Mouse (Mus musculus) ES-Bruce4 (cell line): ENCODE data around the gene Il34. TPM values are rescaled to one million over a fixed set of nuclear protein-coding genes. Genes with fewer than 3 reads are reported as not detected.

Experiments used
- H3K27ac ChIP-seq: 2 replicates; pipeline ENCODE4 v1.5.1; 2012; ENCODE audit warnings: low read length, inconsistent platforms; ENCODE audit not compliant: insufficient read depth
- H3K27me3 ChIP-seq: 2 replicates; pipeline ENCODE4 v1.6.1; 2012; ENCODE audit warnings: mild to moderate bottlenecking, low read length, inconsistent platforms; ENCODE audit not compliant: control insufficient read depth, poor library complexity, insufficient read depth, severe bottlenecking
- H3K36me3 ChIP-seq: 2 replicates; pipeline ENCODE4 v1.6.1; 2012; ENCODE audit warnings: inconsistent platforms, mild to moderate bottlenecking, low read length, moderate library complexity; ENCODE audit not compliant: control insufficient read depth, poor library complexity, insufficient read depth, severe bottlenecking
- H3K4me1 ChIP-seq: one replicate; pipeline ENCODE4 v1.8.1; 2011; ENCODE audit warnings: low read length; ENCODE audit not compliant: control insufficient read depth, insufficient read depth
- H3K4me3 ChIP-seq: 2 replicates; pipeline ENCODE4 v1.5.1; 2011; ENCODE audit warnings: low read depth, mild to moderate bottlenecking, low read length
- H3K9ac ChIP-seq: 2 replicates; pipeline ENCODE4 v1.6.1; 2012; ENCODE audit warnings: low read depth, mild to moderate bottlenecking, inconsistent platforms; ENCODE audit not compliant: poor library complexity, severe bottlenecking
- H3K9me3 ChIP-seq: replicated peaks from 2 replicates; pipeline ENCODE4 v1.6.1; 2012; ENCODE audit warnings: mild to moderate bottlenecking, low read length, inconsistent platforms; ENCODE audit not compliant: control insufficient read depth, poor library complexity, insufficient read depth, severe bottlenecking
- CTCF ChIP-seq: IDR thresholded peaks from one replicate; pipeline ENCODE4 v1.8.1; 2011; ENCODE audit warnings: low read depth, low read length
- EP300 ChIP-seq: IDR thresholded peaks from 2 replicates; pipeline ENCODE4 v1.6.1; 2011; ENCODE audit warnings: low read depth, low read length; ENCODE audit not compliant: insufficient read depth
- POLR2A ChIP-seq: IDR thresholded peaks from one replicate; pipeline ENCODE4 v1.8.1; 2011; ENCODE audit warnings: low read length; ENCODE audit not compliant: insufficient read depth
- polyA plus RNA-seq: library from polyadenylated mRNA; stranded (reverse); fragments of >200 nt; gene quantifications from 2 replicates; pipeline ENCODE4 v1.2.4, GENCODE M21; 2011; ENCODE audit warnings: low read depth; ENCODE audit not compliant: missing spikeins, insufficient read depth, insufficient read length

The Il34 gene
- polyA plus RNA-seq, 1 experiment = 0.34 TPM

DNA sequence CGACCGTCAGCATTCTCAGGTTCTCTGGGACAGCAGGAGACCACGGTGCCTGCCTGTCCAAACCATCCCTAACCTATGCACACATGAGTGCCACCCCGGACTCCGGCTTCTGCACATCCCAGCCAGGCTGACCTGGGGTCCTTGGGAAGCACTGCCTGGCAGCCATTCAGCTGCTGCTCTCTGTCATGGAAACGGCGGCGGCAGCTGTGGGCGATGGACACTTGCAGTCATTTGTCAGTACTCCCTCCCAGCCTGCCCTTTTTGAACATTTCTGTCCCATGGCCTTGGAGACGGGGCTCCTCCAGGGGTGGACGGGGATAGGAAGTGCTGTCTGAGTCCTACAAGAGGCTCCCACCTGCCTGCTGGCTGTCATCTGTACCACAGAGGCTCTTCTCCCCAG, 97.3 kb downstream of the Il34 start:
- Histone ChIP-seq H3K9ac (no peak overlapping the region), H3K27me3 (no peaks in the 10 kb centered on the region), H3K4me1 (no peaks in the 10 kb centered on the region), H3K4me3 (no peak overlapping the region), H3K27ac (no peak overlapping the region), H3K9me3 (no peaks in the 10 kb centered on the region), H3K36me3 (peaks cover 25% of the 10 kb centered on the region)
- TF ChIP-seq EP300 = no peak
- no peak for TF ChIP-seq POLR2A
- TF ChIP-seq CTCF = no peak

DNA sequence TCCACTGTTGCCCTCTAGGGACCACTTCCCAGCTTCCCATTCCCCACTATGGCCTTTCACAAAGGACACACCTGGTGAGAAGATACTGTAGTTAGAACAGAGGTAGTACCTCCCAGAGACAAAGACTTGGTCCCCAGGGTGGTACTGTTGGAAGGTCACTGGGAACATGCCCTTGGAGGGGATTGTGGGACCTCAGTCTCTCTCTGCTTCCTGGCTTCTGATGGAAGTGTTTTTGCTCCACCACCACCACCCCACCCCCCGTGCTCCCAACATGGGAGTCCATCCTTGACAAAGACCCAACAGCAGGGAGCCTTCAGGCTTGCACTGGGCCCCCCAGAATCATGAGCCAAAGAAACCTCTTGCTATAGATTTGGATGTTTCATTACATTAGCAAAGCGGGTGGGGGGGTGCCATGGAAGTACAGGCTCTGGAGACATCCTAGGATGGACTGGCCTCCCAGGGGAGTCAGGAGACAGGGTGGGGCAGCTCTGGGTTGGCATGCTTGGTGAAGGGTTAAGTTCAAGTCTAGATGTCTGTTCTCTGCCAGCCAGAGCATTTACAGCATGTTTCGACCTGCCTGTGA, 99.3 kb downstream of the Il34 start:
- Histone ChIP-seq H3K4me3 (no peak overlapping the region), H3K36me3 (peaks cover 10% of the 10 kb centered on the region), H3K27me3 (no peaks in the 10 kb centered on the region), H3K4me1 (no peaks in the 10 kb centered on the region), H3K27ac (no peak overlapping the region), H3K9me3 (no peaks in the 10 kb centered on the region), H3K9ac (no peak overlapping the region)
- TF ChIP-seq POLR2A (no peak), CTCF (no peak), EP300 (no peak)

DNA sequence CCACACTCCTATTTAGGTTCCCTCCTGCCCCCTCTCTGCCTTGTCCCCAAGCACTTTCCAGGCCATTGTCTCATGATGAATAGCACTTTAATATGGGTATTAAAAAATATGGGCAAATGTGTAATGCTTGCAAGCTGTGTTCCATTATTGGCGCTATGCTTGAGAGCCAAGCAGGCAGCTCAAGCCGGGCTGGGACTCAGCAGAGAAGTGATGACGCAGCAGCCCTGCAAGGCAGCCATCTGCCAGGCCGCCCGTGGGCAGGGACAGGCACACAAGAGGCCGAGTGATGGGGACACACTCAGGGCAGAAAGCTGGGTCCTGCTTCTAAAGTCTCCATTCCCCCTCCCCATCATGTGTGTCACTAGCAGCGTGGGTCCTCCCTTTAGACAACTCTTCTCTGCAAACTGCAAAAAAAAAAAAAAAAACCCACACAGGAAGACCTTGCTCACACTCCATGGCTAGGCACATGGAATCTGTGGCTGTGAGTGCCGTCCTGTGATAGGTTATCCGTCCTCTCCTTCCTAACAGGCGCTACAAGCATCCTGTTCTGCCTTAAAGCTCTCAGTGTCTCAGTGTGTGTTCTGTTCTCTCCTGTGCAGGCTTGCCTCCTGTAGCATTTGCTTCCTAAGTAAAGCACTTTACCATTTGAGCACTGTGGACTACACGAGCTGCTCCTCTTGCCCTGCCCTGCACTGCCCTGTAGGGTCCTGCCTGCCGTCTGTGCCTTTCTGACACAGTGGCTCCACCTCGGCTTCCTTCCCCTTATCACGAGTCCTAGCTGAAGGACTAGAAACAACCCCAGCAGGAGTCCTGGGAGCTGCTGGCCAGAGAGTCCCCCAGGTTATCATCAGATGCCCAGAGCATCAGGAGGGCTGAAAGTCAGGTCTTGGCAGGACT, 100.1 kb downstream of the Il34 start:
- TF ChIP-seq EP300 (no peak), POLR2A (no peak), CTCF (no peak)
- H3K4me1 ChIP-seq = no peaks in the 10 kb centered on the region
- no peaks in the 10 kb centered on the region for H3K27me3 ChIP-seq
- peaks cover 10% of the 10 kb centered on the region for H3K36me3 ChIP-seq
- no peaks in the 10 kb centered on the region for H3K9me3 ChIP-seq
- no peak overlapping the region for H3K27ac ChIP-seq
- no peak overlapping the region for H3K4me3 ChIP-seq
- no peak overlapping the region for H3K9ac ChIP-seq

DNA sequence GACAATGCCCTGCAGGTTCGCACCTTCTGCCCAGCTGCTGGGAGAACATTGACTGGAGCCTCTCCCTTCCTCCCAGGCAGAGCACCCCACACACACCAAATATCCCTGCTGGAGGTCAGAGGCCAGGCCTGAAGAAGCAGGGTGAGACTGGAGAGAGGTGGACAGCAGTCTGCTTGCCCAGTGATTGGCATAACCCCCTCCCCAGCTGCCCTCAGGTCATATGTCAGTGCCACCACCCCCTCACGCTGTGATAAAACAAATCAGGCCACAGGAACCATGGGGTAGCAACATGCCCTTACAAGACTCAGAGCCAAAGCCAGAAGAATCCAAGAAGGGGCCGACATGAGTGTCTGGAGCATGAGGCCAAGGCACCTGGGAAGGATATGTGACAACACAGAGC, 101.6 kb downstream of the Il34 start:
- no peaks in the 10 kb centered on the region for H3K9me3 ChIP-seq
- H3K4me3 ChIP-seq = no peak overlapping the region
- no peak overlapping the region for H3K27ac ChIP-seq
- H3K4me1 ChIP-seq = no peaks in the 10 kb centered on the region
- TF ChIP-seq CTCF (no peak), POLR2A (no peak), EP300 (no peak)
- no peak overlapping the region for H3K9ac ChIP-seq
- H3K36me3 ChIP-seq = peaks cover 5% of the 10 kb centered on the region; the same call in 1 of the 2 replicates
- no peaks in the 10 kb centered on the region for H3K27me3 ChIP-seq

DNA sequence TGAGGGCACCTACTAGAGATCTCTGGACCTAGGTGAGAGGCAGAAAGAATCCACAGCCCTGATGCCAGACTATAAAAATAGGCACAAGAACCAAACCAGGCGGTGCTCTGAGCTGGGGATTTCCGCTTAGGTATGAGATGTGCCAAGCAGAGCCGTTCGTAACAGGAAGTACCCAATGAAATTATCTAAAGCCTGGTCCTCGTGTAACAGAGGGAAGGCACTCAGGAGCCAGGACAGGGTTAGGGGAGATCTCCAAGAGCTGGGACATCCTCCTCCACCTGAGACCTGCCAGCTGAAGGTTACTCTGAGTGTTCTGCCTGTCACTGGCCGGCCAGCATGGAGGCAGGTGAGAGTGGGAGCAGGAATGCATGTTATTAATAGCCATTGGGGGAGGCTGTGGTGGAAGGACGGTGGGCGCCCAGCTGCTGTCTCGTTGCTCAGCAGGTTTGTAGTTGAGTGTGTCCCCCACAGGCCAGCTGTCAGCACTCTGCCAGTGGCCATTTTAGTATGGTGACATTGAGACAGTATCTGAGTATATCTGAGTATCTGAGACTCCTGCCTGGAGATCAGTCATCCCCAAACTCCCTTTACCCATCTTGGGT, 102.2 kb downstream of the Il34 start:
- Histone ChIP-seq H3K4me1 (no peaks in the 10 kb centered on the region), H3K36me3 (peaks cover 6% of the 10 kb centered on the region; the same call in 1 of the 2 replicates), H3K27ac (no peak overlapping the region), H3K9me3 (no peaks in the 10 kb centered on the region), H3K4me3 (no peak overlapping the region), H3K9ac (no peak overlapping the region), H3K27me3 (no peaks in the 10 kb centered on the region)
- TF ChIP-seq EP300 = no peak
- TF ChIP-seq CTCF = no peak
- no peak for TF ChIP-seq POLR2A
